Mouse (Mus musculus): Measurements from ENCODE around the gene Itpk1.

Gene Itpk1

DNA sequence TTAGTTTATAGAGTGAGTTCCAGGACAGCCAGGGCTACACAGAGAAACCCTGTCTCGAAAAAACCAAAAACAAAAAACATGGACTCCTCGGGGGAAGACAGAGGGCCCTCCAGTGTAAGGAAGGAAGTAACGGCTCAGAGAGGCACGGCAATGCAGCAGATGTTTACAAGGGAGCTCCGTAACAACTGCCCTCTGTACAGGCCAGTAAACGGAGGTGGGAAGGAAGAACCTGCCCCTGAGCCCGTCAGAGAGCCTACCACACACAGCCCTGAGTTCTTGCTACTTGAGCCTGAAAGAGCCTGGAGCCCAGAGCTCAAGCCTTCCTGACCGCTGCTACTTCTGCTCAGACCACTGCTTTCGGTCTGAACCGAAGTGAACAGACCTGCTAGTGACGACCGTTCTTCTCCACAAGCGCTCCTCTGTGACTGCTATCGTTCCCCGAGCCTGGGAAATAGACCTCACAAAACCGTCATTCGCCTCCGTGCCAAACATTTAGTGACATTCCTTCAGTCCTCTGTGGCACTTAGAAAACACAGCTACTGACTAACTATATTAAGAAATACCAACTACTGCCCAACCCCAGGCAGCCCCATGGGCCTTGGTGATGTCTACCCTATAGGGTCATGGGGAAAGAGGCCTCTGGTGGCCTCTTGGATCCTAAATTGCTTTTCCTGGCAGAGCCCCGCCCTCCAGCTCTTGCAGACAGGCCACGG, 8.6 kb upstream of the Itpk1 start:
- DNase-seq: no peak

DNA sequence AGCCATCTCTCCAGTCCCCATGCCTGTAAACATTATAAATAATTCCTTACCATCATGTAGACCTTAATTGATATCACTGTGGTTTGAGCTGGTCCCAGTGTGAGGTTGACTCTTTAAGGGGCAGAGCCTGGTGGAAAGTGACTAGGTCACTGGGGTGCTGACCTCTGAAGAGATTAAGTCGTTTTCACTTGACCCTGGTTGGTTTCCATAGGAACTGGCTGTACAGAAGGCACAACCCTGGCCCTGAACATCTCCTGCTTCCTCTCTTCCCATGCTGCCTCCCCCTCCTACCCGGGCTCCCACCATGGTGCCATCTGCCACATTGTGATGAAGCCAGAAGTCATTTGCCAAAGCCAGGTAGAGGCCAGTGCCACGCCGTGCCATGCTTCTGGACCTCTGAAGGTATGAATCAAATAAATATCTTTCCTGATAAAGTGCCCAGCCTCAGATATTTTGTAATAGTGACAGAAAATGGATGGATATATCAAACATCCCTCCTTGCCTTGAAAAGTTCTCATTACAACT, 6.2 kb upstream of the Itpk1 start:
- no peak for DNase-seq

DNA sequence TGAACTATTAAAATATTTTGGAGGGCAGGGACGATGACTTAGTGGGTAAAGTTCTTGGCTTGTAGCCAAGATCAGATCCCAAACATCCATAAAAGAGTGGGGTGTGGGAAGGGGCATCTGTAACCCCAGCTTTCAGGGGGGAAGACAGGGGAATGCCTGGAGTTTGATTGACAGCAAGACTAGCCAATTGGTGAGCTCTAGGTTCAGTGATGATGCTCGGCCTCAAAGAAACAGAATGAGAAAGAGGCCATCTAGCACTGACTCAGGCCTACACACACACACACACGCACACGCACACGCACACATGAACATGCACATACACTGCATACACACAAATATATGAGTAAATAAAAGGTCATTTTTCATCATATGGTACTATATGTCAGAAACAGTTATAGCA, 5.2 kb upstream of the Itpk1 start:
- no peak for DNase-seq

DNA sequence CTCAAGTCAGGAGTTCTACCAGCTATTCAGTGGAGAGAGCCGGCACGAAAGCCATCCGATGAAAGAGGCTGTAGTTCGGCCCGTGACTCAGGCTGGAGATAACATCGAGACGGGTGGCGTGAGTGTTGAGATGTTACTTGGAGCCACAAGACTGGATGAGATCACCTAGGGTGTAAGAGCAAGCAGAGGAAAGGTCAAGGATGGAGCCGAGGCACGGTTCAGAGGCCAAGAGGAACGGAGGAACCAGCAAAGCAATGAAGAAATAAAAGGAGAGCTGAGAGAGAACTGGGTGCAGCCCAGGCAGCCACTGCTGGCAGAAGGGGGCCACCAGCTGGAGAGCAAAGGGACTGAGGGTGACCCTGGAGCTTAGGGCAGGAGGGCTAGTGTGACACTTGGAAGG, 3.5 kb upstream of the Itpk1 start:
- no peak for DNase-seq

DNA sequence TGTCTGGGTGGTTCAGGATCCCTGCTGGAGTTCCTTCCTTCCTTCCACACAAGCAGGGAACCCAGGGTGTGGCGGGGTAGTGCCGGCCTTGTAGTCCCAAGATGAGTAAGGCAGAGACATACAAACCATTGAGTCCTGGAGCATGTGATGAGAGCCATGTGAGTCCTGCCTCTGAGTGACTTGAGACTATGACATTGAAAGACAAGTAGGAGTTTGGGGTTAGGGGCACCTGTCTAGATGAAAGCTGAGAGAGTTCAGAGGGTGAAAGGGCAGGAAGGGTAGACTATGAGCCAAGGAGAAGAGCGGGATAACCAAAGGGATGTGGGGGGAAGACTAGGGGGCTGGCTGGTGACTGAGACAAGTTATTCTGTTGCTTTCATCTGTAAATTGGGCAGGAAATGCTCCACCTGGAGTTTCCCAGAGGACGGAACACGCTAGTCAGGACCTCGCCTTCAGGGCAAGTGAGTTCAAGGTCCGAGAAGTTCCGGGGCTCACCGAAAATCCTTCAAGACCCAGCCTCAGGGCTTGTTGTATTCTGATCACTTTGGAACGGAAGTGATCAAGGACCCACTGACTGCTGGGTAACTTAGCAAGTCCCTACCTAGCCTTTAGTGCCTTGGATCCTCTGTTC, 2.2 kb upstream of the Itpk1 start:
- no peak for DNase-seq

DNA sequence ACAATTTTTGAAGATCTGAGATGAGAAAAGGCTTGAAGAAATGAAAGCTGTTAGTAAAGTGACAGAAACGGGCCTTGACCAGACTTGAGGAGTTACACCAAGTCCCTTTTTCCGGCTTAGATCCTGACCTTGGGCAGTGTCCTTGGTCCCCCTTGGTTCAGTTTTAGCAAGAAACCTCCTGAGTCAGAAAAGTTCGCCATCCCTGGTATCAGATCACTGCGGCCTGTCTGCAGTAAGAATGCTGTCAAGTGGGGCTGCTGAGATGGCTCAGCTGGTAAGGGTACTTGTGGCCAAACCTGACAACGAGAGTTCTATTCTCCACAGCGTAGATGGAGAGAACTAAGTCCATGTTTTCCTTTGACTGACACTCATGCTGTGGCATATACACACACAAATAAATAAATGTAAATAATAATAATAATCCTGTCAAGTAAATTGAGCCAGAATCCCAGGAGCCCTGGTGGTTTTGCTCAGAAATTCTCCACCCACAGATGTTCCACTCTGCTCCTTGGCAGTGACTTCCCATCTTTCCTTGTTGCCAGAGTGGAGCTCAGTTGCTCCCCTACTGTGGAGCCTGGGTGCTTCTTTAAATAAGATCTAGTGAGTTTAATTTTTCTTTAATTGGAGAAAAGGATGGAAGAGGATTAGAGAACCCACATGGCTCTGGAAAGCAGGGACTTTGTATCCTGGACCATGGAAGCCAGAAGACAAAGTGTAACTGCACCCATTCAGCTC, 1.3 kb upstream of the Itpk1 start:
- DNase-seq: no peak

DNA sequence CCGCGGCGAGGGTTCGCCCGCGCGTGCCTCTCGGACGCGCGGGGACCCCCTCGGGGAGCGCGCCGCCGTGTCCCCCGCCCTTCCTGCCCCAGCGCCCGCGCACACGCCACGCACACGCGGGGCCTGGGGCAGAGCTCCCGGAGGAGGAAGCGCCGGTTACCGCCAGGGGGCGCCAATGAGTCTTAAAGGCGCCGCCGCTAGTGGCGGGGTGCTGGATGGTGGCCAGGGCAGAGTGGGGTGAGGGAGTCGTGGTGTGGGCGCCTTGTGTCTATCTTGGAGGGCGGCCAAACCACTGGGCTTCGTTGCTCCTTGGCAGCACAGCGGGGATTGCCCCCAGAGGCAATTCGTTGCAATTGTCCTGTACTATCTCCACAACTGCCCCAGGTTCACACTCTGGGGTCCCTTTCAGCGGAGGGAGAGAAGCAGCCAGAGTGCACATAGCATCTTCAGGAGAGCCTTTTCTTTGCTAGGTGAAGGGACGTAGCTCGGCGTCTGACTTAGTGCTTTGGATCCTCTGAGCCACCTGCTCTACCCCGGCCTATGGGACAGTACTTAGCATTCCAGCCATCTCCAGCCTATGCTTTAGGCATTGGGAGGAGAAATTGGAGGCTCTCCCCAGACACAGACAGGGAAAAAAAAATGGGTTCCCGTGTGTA, 614 bp upstream of the Itpk1 start:
- DNase-seq: peak; percentile 89

DNA sequence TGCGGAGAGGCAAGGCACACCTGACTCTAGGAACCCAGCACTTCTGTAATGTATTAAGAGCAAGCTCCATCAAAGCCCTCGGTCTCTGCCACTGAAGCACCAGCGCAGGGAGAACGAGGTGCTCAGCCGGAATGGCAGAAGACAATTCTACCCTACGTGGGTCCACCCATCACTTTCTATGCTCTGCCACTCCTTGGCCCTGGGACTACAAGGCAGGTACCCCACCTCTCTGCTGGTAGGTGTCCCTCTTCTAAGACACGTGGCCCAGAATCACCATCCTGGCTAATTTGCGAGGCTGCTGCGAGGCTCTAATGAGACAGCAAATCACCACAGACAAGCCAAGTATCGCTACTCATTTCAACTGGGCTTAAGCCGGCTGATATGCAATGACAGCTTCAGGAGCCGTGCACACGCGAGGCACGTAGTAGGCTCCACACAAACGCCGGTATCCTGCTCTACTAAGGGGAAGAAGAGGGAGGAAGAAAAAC, 765 bp downstream of the Itpk1 start:
- no peak for DNase-seq

DNA sequence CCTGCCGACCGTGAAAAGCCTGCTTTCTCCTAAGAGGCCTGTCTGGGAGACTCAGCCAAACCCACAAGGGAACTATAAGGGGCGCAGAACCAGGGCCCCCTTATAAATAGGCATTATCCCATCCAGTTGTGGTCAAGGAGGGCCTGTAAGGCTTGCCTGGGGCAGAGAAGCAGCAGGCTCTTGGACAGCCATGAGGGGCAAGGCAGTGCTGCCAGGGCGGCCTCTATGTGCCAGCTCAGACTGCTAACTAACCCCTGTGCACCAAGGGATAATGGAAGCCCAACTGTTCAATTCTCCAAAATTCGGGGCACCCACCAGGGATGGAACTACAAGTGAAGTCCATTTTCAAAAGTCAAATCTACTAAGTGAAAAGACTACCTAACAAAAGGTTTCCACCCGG, 1.3 kb downstream of the Itpk1 start:
- no peak for DNase-seq

DNA sequence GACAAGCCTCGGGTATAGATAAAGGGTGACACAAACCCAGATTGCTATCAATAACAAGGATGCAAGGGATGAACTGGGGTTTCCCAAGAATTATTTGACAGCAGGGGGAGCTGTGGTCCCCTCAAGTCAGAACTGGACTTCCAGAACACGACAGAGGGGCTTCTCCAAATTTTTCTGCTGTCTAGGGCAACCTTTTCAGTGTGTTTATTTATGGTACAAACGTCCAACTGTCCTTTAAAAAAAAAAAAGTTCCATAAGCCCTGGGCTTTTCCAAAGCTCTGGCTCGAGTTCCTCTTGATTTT, 1.7 kb downstream of the Itpk1 start:
- peak; percentile 63 for DNase-seq

DNA sequence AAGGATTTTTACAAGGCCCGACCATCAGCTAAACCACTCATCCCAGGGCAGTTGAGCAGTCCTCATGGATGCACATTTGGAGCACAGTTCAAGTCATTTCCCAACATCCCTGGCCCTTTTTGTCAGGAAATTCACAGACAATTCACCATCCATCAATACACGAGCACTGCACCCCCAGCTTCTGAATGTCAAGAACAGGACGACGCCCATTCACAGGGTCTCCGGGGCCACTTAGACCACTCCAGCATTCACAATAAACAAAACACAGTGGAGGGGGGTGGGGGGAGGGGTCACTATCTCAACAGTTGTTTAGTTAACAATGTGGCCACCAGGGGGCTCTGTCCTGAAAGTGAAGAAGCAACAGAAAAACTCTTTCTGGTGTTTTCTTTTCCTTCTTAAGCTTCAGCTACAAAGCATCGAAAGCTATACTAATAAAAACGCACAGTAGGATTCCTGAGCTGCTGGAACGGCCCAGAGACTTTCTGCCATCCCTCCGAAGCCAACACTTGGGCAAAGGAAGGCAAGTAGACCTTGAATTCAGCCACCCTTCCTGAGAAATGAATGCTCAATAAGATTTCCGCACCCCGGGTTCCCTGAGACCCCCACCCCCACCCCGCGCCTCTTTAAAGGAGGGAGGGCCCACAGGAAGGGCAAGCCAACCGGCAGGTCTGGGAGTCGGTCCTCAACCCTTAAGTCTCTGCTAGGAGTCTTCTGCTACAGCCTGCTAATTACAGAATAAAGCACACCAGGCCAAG, 2.2 kb downstream of the Itpk1 start:
- DNase-seq: peak; percentile 95

DNA sequence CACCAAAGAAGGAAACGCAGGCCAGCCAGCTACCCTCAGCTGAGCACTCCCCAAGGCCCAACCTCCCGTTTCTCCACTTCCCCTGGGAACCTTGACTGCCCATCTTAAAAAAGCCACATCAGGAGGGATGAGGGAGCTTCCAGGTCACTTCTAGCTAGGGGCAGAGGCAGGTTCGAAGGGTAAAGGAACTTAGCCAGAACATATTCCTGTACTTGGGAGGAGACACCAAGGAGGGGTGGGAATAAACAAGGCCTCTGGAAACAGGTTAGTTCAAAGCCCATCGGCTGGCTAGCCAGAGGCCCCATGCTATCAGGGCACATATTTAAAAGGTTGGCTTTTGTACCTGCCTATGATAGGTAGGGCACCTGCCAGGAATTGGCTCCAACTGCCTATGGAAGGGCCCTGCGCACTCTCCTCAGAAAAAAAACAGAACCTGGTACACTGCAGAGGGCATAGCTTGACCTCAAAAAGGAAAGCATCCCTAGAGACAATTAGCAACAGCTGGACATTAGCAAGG, 3.0 kb downstream of the Itpk1 start:
- DNase-seq: no peak

DNA sequence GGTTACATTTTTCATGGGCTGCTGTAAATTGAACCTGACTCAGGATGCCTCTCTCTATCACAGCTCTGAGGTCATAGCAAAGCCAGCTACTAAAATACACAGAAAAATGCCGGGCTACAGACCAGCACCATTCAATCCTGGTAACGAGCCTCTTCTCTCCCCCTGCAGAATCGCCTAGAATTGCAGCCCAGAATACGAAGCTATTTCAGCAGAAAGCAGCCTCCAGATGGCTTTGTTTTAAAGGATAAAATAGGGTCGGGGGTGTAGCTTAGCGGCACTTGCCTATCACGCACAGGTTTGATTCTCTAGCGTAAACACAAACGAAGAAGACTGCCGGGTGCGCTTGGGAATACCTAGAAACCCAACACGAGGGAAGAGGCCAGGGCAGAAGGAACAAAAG, 4.3 kb downstream of the Itpk1 start:
- no peak for DNase-seq

DNA sequence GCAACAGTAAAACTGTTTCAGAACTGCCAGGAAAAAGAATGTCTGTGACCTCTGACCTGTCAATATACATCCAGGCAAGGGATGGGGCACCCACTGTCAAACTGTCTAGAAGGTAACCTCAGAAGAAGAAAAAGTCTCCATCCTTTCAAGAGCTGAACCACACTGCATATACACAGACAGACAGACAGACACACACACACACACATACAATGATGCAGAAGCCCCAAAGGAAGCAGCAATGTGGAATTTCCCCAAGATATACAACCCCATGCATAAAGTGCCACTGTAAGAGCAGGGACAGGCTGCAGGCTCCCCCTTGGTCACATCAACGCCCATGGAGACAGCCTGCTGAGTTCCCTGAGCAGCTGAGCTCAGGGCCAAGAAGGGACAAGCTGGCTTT, 5.6 kb downstream of the Itpk1 start:
- no peak for DNase-seq

DNA sequence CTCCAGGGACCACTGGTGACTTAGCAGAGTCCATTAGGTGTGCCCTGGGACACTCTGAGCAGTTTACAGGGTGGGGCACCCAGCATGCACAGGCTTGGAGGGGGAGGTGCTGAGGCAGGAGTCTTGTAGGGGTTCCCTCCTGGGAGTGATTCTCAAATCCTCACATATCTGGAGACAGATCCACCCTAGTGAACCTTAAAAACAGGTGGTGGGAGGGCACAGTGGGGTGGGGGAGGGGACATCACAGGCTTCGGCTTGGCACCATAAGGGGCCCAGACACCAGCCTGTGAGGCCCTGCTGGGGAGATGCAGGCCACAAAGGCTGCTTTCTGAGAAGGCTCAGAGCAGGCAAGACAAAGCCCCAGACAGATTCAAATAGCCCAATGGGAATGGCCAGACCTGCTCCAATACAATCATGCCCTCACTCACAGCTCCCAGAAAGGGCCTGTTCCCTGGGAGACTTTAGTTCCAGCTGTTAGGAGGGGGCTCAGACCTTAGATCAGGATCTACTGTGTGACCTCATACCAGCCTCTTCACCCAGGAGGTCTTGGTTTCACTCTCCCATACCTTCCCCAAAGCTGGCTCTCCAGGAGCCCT, 6.5 kb downstream of the Itpk1 start:
- no peak for DNase-seq

DNA sequence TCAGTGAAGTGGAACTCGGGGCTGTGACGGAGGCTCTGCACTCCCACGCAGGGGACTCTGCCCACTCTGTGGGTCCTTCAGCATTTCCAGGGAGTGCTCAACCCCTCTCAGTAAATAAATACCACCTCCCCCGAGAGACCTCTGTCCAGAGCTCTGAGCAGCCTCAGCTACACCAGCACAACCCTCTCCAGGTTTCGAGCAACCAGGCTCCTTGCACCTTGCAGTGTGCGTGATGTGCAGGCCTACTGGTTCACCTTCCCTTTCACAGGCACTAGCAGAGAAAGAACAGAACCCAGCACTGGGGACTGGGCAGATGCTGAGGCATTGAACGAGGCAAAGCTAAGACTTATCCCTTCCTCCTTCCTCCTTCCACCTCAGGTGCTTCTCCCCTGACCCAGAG, 7.3 kb downstream of the Itpk1 start:
- no peak for DNase-seq

DNA sequence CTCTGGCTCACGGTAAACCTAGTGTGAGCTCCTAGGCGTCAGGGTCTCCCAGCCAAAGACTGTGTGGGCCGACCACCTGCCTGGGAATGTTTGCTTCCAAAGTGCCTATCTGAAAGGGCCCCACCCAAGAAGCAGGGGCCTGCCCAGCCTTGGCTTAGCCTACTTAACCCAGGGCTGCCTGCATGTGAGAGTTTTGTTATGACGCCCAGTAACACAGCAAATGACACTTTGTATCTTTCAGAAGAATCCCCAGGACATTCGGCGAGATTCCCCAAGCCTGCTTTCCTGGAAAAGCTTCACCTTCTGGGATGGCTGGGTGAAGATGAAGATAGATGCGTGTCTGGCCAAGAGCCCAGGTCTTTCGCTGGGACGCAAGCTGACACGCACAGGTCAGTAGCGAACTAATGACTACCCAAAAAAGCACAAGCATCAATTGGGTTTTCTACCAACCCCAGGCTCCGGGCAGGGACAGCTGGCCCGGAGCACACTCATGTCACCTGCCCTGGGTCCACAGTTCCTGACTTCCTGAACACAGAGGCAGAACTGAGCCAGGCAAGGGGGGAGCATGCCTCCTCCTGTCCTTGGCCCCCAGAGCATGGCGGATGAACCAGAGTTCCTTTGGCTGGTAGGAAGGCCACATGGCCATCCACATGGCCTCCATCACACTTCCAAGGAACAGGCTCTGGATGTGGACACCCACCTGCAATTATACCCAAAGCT, 7.9 kb downstream of the Itpk1 start:
- no peak for DNase-seq

DNA sequence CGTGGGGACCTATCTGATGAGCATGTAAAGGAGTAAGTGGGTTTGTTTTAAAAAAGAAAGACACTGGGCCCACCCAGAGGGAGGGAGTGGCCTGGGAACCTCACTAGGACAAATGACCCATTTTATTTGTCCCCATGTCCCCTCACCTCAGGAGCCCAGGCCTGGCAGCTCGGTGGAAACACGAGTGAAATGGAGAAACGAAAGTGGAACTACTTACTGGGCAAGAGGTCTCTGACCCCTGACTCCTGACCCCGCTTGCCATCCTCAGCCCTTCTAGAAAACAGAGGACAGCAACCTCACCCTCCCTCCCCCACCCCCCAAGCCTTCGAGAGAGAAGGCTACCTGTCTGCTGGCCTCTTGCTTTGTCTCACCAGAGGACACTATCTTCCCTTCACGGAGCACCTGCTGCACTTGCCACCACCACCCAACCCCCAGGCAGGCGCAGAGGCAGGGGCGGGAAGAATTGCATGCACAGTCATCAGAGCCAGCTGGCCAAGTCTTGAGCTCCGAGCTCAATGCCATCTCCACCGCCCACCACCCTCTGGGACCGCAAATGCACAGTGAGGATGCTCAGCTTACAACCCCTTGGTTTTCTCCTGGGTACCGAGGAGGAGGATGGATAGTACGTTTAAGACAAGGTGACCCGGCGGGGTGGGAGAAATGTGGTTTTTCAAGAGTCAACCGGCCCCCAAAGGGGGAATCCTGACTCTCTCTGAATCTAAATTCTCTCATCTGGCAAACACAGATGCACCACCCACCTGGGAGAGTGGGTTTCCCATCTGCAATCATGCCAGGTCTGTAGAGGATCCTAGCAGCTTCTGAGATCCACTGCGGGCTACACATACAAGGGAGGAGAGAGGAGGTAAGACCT, 9.1 kb downstream of the Itpk1 start:
- no peak for DNase-seq

DNA sequence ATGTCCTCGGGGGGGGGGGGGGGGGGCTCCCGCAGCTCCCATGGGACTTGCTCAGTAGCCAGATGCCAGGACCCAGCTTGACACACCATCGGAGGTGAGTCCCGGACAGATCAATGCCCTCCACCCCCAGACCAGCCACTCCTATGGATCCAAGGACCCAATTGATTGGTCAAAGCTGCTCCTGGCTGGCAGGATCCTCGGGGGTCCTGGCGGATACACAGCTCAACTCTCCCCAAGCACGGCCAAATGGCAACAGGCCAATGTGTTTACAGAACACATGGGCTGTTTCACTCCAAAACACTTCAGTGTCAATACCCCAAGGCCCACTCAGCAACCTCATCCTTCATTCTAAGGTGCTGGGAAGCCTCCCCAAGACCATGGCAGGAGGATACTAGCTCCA, 13.0 kb downstream of the Itpk1 start:
- no peak for DNase-seq

DNA sequence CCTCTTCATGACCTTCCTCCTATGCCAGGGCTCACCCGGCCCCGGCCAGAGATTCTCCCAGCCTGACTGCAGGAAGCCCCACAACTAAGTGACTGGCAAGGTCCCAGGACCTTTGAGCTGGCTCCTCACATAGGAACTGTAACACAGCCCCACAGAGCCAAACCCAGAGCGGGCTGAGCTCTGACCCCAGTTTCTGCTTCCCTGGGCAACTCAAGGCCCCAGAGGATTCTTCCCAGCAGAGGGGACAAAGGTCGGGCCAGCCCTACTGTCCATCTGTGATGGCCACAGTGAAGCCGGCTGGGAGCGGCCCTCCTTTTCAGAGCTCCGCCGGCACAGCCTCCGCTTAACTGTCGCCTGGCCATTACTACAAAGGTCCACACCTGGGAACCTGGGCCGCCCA, 13.6 kb downstream of the Itpk1 start:
- peak; percentile 56 for DNase-seq
